Mouse (Mus musculus): Measurements from ENCODE around the gene Babam2.

GRCm38 (mm10) chr5:32098691-32099090 is 401.2 kb downstream of the Babam2 start:
- no peak for TF ChIP-seq POLR2A (IDR thresholded peaks at IDR 0.05; ENCODE audit: insufficient read depth, low read length)
- TF ChIP-seq CTCF (IDR thresholded peaks at IDR 0.05; ENCODE audit: low read depth, low read length), result no peak
- no peak for TF ChIP-seq EP300 (IDR thresholded peaks at IDR 0.05; ENCODE audit: insufficient read depth, low read depth, low read length)
